Mouse (Mus musculus) kidney, postnatal 36 days (tissue): ENCODE data around the gene Tmie.

Experiments used
- DNase-seq, 2 experiments: peaks; one replicate each; pipeline ENCODE4 v3.0.0; 2021 to 2022; ENCODE audit warnings: mixed read lengths in 2 of 2

Tmie gene

GRCm38 (mm10) chr9:110879998-110880561 is at the start of gene Tmie:
Gene Tmie (minus strand): TSS chr9:110880113.
- DNase-seq: peak; percentile 90 to 94

- peak; percentile 68 to 90 for DNase-seq
These were observed 42.8 kb upstream of the Tmie start for GRCm38 (mm10) chr9:110922759-110923158.

- DNase-seq: peak; percentile 44
These were observed 40.9 kb upstream of the Tmie start for GRCm38 (mm10) chr9:110920665-110921419.

GRCm38 (mm10) chr9:110916786-110917185 is 36.9 kb upstream of the Tmie start, which contains the start of gene Fam240a:
Gene Fam240a (minus strand): TSS chr9:110916861.
- DNase-seq: no peak

GRCm38 (mm10) chr9:110915466-110915865 is 35.6 kb upstream of the Tmie start:
- DNase-seq: no peak

- no peak for DNase-seq
These were observed 34.8 kb upstream of the Tmie start for GRCm38 (mm10) chr9:110914631-110915236.

- DNase-seq: no peak
These were observed 29.6 kb upstream of the Tmie start for GRCm38 (mm10) chr9:110909371-110909967.

- no peak for DNase-seq
These were observed 28.7 kb upstream of the Tmie start for GRCm38 (mm10) chr9:110908631-110909016.

GRCm38 (mm10) chr9:110907838-110908630 is 28.1 kb upstream of the Tmie start:
- no peak for DNase-seq

GRCm38 (mm10) chr9:110907201-110907837 is 27.4 kb upstream of the Tmie start:
- DNase-seq: no peak

GRCm38 (mm10) chr9:110902271-110902670 is 22.4 kb upstream of the Tmie start:
- no peak for DNase-seq

- DNase-seq: no peak
These were observed 21.3 kb upstream of the Tmie start for GRCm38 (mm10) chr9:110901204-110901603.

- no peak for DNase-seq
These were observed 19.6 kb upstream of the Tmie start for GRCm38 (mm10) chr9:110899451-110900008.

- no peak for DNase-seq
These were observed 16.7 kb upstream of the Tmie start for GRCm38 (mm10) chr9:110896595-110896994.

- no peak for DNase-seq
These were observed 16.1 kb upstream of the Tmie start for GRCm38 (mm10) chr9:110895994-110896393.

GRCm38 (mm10) chr9:110895507-110895906 is 15.6 kb upstream of the Tmie start:
- DNase-seq: no peak

- DNase-seq: no peak
These were observed 13.5 kb upstream of the Tmie start for GRCm38 (mm10) chr9:110893429-110893828.

- DNase-seq: no peak
These were observed 12.6 kb upstream of the Tmie start for GRCm38 (mm10) chr9:110892552-110892951.

- DNase-seq: peak; percentile 63 to 66
These were observed 11.3 kb upstream of the Tmie start for GRCm38 (mm10) chr9:110891077-110891828.

GRCm38 (mm10) chr9:110890026-110890783 is 10.3 kb upstream of the Tmie start:
- DNase-seq: peak; percentile 64 to 66
